26 mouse cellular contexts compared by ENCODE assay signal in genomic region chr4:41401167-41401566, GRCm38 (mm10).
"Had no signal": no experiment of that assay in that cellular context is flagged by ENCODE, and none has a peak within 500 bp of the region (broad histone marks: within the 10 kb centered on the region; RNA-seq: fewer than 3 reads in every experiment).

No protein-coding gene starts in this region.

- H3K9me3 ChIP-seq: embryonic facial prominence, embryonic 10.5 days; embryonic facial prominence, embryonic 12.5 days; embryonic facial prominence, embryonic 13.5 days; embryonic facial prominence, embryonic 15.5 days; forebrain, embryonic 10.5 days; forebrain, embryonic 12.5 days; forebrain, embryonic 13.5 days; forebrain, embryonic 15.5 days had no signal

- H3K27ac ChIP-seq: embryonic facial prominence, embryonic 10.5 days; embryonic facial prominence, embryonic 12.5 days; embryonic facial prominence, embryonic 13.5 days; embryonic facial prominence, embryonic 15.5 days; forebrain, embryonic 10.5 days; forebrain, embryonic 12.5 days; forebrain, embryonic 13.5 days; forebrain, embryonic 15.5 days; heart, adult 2 months had no signal

- H3K4me2 ChIP-seq: embryonic facial prominence, embryonic 12.5 days; embryonic facial prominence, embryonic 13.5 days; embryonic facial prominence, embryonic 15.5 days; forebrain, embryonic 12.5 days; forebrain, embryonic 13.5 days; forebrain, embryonic 15.5 days had no signal

- H3K4me3 ChIP-seq: embryonic facial prominence, embryonic 10.5 days; embryonic facial prominence, embryonic 12.5 days; embryonic facial prominence, embryonic 13.5 days; embryonic facial prominence, embryonic 15.5 days; erythroblast, embryonic 14.5 days; forebrain, embryonic 10.5 days; forebrain, embryonic 12.5 days; forebrain, embryonic 13.5 days; forebrain, embryonic 15.5 days; gastrocnemius, adult 2 months; heart, adult 2 months had no signal

- ATAC-seq: forebrain, embryonic 13.5 days; forebrain, embryonic 14.5 days; forebrain, embryonic 15.5 days; forebrain, embryonic 16.5 days; forebrain, postnatal 0 days had no signal

- H3K4me1 ChIP-seq: embryonic facial prominence, embryonic 10.5 days; embryonic facial prominence, embryonic 12.5 days; embryonic facial prominence, embryonic 13.5 days; embryonic facial prominence, embryonic 15.5 days; forebrain, embryonic 10.5 days; forebrain, embryonic 12.5 days; forebrain, embryonic 13.5 days; forebrain, embryonic 15.5 days had no signal

- H3K27me3 ChIP-seq: embryonic facial prominence, embryonic 12.5 days; embryonic facial prominence, embryonic 13.5 days; embryonic facial prominence, embryonic 15.5 days; forebrain, embryonic 12.5 days; forebrain, embryonic 13.5 days; forebrain, embryonic 15.5 days had no signal

- H3K9ac ChIP-seq: embryonic facial prominence, embryonic 12.5 days; embryonic facial prominence, embryonic 13.5 days; embryonic facial prominence, embryonic 15.5 days; forebrain, embryonic 12.5 days; forebrain, embryonic 13.5 days; forebrain, embryonic 15.5 days; forebrain, postnatal 0 days had no signal

- DNase-seq: cerebellum, adult 9-10 months; cerebellum, adult 9-11 months; cerebellum, postnatal 10 days; cerebellum, postnatal 14 days; cerebellum, postnatal 25 days; cerebellum, postnatal 36 days; embryo, embryonic 11 days; forebrain, postnatal 0 days; gastrocnemius, adult 2 months; gastrocnemius, postnatal 10 days; gastrocnemius, postnatal 14 days; gastrocnemius, postnatal 25 days; gastrocnemius, postnatal 36 days; heart, adult 18-20 months; heart, adult 2 months had no signal
